Mouse (Mus musculus): ENCODE measurements around the gene Dis3.
"Not testable (repeated sequence)": the region's sequence is repeated elsewhere in the genome, so short reads cannot be mapped to it uniquely, and the experiment has no call there.

Gene Dis3

DNA sequence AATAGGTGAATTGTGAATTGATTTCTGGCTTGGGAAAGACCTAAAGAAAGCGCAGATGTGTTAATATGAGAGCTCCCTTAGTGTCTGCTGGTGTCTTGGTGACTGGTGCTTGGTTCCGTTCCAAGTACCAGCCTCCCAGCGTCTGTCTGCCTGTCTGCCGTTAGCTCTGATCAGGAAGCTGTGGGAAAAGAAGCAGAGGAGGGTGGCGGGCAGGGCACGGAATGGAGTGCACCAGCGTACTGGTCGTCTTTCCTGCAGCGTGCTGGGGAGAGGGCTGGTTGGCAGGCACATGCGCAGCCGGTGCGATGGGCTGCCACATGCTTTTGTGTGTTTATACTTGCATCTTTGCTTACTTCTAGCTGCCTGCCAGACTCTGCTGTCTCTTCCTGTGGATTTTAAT is 39.0 kb downstream of the Dis3 start:
- DNase-seq: no peak

DNA sequence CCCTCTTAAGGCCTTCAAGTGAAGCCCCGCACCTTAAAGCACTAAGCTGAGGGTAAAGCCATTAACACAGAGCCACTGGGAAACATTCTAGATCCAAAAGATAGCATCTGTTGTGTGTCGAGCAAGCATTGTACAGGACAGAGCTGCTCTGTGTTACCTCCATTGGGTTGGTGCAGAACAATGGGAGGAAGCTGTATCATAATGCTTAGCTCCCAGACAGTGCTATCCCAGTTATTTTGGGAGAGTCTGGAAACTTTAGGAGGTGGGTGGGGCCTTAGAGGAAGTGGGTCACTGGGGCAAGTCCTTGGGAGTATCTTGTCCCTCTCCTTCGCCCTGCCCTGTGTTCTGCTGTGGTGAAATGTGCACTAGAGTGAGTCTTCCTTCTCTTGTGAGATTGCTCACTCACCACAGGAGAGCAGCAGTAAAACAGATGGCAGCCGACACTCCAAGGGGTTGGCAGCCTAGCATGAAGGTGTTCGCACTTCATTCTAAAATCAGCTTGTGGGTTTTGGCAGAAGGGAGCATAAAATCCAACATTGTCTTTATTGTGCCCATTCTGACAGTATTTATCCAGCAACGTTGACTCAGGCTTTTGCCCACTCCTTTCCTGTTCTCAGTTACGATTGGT is 40.5 kb downstream of the Dis3 start:
- no peak for DNase-seq

DNA sequence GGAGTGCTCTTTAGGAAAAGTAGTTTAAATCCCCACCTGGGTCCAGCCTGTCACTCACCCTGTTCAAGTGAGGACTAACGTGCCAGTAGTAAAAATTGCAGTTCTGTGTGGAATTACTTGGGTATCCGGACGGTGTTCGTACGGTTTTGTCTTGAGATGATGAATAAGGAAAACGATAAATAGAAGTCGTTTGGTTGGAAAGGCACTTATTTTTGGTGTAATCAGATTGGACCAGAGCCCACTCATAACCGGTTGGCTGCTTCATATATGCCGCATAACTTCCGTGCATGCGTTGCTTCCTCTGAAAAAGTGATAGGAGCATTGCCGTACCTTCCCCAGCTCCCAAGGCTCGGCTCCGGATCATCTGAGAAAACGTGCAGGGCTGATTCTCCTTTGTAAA is 52.8 kb downstream of the Dis3 start:
- peak; percentile 14 for DNase-seq

DNA sequence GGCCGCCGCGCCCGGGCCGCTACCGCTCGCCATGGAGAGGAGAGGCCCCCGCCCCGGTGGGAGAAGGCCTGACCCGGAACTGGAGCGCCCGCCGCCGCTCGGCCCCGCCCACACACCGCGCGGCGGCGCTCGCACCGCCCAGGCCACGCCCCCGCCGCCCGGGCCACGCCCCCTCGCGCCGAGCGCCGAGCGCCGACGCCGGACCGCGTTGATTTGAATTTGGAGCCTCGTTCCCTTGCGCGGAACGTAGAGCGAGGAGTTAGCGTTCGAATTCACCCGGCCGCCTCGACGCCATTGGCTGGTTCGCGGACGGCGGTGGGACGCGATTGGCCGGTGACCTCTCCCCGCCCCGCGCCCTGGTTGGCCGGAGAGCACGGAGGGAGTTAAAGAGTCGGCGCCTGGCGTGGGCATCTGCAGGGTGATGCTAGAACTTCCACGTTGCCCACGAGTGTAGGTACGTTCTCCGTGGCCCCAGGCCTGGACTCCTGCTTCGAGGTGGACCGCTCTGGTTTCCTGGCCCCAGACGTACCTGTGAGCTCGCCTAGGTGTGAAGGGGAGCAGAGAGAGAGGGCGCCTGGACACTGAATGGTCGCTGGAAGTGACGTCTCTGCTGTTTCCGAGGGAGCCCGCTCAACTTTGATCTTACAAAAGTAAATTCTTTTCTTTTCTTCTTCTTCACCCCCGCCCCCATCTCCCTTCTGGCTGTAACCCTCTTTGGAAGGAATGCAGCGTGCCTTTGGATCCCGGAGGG is 53.4 kb downstream of the Dis3 start, which contains the start of the genes Mzt1 and Bora:
Gene Mzt1 (minus strand): TSS at position 104 of the 751 bp plus-strand sequence.
Gene Bora (plus strand): TSS at position 192 of the 751 bp plus-strand sequence.
- DNase-seq: peak; percentile 94

DNA sequence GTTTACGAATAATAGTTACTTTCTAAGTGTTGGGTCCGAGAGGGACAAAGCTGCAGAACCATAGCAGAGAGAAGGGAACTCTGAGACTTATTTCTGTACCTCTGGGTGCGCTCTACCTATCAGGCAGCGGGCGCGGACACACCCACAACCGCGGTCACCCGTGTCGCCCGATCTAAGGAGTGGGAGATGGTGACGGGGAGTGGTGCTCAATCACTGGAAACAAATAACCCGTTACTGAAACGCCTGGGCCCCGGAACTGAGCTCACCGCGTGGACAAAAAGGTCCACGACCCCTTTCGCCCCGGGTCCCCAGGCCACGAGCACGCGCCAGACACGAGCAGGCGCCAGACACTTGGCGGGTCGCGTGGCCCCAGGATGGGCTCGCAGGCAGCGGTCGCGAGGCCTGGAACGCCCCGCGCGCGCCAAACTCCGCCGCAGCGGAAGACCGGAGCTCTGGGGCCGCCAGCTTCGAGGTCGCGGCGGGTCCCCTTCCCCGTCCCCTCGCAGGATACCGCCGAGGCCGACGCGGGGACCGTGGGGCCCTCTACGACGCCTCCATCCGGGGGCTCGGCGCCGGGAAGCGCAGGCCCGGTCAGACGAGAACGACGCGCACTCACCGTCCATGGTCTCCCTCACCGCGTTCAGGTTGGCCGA is 54.1 kb downstream of the Dis3 start:
- no peak for DNase-seq

DNA sequence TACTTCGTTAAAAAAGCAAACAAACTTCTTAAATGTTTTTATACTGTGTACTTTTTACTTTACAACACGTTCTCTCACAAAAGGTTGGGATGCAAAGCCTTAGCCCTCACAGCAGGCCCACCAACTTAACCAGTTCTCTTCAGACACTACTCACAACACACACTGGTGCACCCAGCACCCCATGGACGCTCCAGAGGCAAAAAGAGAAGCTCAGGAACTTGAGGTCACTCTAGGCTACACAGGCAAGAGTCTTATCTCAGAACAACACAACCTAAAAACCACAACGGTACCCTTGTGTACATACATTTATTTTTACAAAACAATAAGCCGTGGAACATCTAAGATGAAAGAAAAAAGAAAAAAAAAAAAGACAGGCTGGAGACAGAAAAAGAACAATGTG is 54.9 kb downstream of the Dis3 start:
- DNase-seq: no peak

DNA sequence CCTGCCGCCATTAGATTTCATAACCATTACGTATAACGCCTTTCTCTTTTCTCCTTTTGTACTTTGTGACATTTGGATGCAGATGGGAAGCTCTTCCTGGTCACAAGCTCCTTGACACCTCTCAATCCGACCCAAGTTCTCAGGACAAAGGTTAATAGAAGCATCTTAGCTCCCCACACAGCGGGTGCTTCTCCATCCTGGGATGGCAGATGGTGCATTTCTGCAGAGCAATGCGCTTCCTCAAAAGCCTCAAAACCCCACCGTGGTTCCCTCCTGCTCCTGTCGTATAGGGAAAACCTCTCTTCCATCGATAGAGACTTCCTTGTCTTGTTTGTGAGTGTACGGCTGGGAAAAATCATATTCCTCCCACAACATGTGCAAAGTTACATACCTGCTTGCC is 55.5 kb downstream of the Dis3 start:
- DNase-seq: no peak

DNA sequence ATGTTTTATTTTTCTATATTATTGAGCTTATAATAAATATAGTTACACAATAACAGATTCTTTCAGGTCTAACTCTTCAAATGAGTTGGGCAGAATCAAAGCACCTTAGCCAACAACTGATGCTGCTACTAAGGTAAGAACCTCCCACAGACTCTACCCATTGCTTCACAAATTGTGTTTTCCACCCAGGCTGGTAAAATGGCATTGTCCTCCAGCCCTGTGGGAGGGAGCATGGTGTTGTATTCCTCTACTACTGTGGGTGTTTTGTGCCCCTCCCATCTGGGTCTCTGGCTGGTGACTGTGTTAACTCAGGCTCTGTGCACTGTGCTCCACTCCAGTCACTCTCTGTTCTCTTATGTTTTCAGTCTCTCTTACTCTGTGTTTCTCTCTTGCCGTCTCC is 56.1 kb downstream of the Dis3 start:
- no peak for DNase-seq

DNA sequence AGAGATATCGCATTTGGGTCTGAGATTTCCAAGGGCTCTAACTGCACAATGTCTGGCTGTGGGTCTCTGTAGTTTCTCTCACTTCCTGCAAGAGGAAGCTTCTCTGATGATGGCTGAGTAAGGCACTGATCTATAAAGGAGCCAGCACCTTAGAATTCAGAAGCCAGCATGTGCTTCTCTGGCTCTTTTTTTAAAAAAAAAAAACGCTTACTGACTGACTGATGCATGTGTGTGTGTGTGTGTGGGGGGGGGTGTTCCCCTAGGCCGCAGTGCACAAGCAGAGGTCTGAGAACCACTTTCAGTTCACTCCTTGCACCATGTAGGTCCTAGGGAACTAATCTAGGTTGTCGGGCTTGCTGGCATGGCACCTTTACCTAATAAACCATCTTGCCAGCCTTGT is 58.2 kb downstream of the Dis3 start:
- DNase-seq: no peak

DNA sequence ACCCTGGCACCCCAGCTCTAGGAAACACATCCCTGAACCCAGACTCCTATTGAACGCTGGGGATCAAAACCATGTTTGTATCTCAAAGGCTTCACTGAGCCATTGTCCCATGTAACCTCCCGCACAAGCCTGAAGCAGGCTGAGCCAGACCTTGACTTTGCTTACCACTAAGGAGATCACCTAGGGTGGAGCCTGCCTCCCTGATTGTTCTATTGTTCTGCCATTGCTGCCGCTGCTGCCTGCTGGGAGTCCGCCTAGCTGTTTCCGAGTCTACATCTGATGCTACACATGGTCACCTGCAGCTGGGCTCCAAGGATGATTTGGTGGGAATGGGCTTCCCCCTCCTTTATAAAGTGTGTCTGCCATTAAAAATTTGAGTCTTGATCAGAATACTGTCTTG is 60.3 kb downstream of the Dis3 start:
- DNase-seq: not testable (repeated sequence)

DNA sequence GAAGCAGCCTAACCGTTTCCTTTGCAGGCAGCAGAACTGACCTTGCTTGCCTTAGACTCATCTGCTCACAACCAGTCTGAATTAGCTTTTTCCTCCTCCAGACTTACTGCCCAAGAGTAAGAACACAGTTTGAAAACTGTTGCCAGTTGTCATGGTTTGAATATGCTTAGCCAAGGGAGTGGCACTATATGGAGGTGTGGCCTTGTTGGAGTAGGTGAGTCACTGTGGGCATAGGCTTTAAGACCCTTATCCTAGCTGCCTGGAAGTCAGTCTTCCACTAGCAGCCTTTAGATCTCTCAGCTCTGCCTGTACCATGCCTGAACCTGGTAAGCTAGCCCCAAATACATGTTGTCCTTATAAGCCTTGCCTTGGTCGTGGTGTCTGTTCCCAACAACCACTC is 61.9 kb downstream of the Dis3 start:
- no peak for DNase-seq

DNA sequence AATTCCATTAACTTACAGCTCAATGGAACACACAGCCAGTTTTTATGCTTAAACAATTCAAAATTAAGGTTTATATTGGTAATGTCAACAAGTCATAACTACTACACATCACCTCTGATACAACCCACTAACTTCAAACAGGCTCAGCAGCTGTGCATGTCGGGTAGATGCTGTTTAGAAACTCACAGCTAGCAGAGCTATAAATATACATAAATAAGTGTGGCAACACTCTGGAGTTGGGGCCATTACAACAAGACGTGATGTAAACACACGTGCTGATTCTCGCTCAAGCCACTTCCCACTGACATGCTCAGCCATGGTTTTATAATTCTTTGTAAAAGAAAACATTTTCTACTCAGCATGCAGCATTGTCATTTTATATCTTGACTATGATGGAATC is 63.5 kb downstream of the Dis3 start:
- no peak for DNase-seq

DNA sequence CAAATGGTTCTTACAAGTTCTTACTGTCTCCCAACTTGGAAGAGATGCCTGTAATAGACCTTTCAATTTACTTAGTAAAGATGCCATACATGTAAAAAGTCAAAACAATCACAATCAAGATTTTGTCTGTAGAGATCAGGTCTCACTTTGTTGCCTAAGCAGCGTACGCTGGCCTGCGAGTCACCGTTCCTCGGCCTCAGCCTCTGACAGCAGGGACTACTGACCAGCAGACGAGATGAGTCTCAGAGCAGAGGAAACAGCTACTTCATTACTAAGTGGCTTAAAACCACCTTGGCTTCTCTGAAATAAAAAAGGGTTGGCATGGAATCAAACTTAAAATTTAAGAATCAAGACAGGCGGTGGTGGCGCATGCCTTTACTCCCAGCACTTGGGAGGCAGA is 64.7 kb downstream of the Dis3 start:
- DNase-seq: not testable (repeated sequence)

DNA sequence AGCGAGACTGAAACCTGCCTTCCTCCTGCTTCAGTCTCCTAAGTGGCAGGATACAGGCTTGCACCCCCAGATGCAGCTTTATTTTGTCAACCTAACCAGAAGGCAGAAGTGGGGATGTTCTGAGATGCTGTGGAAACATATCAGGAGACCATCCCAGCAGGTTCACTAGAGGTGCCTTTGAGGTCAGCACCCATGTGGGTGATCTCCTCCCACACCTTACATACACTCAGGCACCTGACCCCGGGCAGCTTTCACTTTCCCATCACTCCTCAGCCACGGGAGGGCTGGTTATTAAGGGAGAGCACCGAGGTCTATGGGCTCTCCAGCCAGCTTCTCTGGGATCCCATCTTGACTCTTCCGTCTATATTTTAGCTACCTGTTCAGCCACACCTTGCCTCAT is 67.0 kb downstream of the Dis3 start:
- no peak for DNase-seq

DNA sequence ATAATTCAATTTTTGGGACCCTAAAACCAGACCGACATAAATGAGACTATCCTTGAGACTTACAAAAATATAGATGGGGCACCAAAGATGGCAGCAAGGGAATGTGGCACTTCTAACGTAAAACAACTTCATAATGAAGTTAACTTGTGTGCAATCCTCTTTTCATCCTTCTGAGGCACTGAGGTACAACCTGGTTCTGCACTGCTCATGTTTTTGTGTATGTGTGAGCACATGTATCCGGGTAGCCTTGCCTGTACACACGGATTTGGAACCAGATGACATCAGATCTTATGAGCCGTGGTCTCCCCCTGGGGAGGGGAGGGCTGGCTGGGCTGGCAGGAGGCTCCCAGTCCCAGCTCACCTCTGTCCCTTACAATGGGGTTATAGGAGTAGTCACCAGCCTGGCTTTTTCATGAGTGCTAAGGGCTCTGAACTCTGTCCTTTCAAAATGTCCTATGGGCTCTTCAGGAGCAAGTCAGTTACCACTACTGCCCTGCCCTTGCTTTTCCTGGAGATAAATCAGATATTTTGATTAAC is 68.2 kb downstream of the Dis3 start:
- DNase-seq: no peak

DNA sequence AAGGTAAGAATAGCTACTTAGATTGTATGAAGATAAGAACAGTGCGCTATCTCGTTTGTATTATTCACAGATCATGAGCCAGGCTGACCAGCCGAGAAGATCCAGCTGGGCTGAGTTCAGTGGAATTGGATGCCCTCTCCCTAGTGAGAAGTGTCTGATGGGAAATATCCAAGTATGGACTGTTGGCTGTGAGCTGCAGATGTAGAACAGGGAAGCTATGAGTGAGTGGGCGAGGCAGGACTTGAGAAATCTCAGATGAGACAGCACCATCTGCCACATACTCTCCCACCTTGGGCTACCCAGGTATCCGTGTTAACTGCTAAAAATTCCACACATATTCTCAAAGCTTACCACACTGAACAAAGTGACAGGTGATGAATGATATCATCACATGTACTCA is 69.6 kb downstream of the Dis3 start:
- DNase-seq: no peak

Data from kidney, adult 9 months (tissue).